Mouse (Mus musculus) liver, embryonic 14.5 days (tissue): ENCODE results near the gene B2m. TPM values are rescaled to one million over a fixed set of nuclear protein-coding genes. Genes with fewer than 3 reads are reported as not detected.

Source experiments
- ATAC-seq: fragments of 200-750 bp; cut with Nextera tagmentation; 2 replicates; pipeline ENCODE4 v1.8.0; 2017; ENCODE audit warnings: moderate number of reproducible peaks, mild to moderate bottlenecking, moderate library complexity; ENCODE audit not compliant: insufficient read depth
- DNase-seq, 3 experiments: peaks; one replicate each; pipeline ENCODE4 v3.0.0-alpha.2; 2012 to 2013; ENCODE audit warnings: low read depth in 3 of 3, low spot score in 3 of 3
- H3K27ac ChIP-seq: fragments of 300-500 bp; sonication (generic); 2 replicates; pipeline ENCODE4 v1.5.1; 2014; ENCODE audit warnings: moderate library complexity, mild to moderate bottlenecking, control low read depth, inconsistent platforms
- H3K27me3 ChIP-seq: fragments of 300-500 bp; sonication (generic); 2 replicates; pipeline ENCODE4 v1.6.1; 2014; ENCODE audit warnings: mild to moderate bottlenecking, low read length, moderate library complexity; ENCODE audit not compliant: control insufficient read depth, insufficient read depth
- H3K36me3 ChIP-seq: fragments of 300-500 bp; sonication (generic); replicated peaks from 2 replicates; pipeline ENCODE4 v1.6.1; 2014; ENCODE audit warnings: low read depth; ENCODE audit not compliant: control insufficient read depth, insufficient read depth
- H3K4me1 ChIP-seq, 2 experiments: fragments of 200-500 bp in 1 of 2; fragments of 300-500 bp in 1 of 2; sonication (generic) in 1 of 2; replicated peaks; 2 replicates each; pipeline ENCODE4 v1.6.1; 2012 to 2014; ENCODE audit warnings: antibody characterized with exemption in 1 of 2, inconsistent platforms in 1 of 2, low read length in 1 of 2; ENCODE audit not compliant: control insufficient read depth in 2 of 2, insufficient read depth in 2 of 2
- H3K4me2 ChIP-seq: fragments of 300-500 bp; sonication (generic); 2 replicates; pipeline ENCODE4 v1.6.1; 2014; ENCODE audit warnings: low read depth, mild to moderate bottlenecking, control low read depth, moderate library complexity
- H3K4me3 ChIP-seq, 2 experiments: fragments of 200-500 bp in 1 of 2; fragments of 300-500 bp in 1 of 2; sonication (generic) in 1 of 2; 2 replicates each; pipeline ENCODE4 v1.5.1; 2012 to 2014; ENCODE audit warnings: low read depth in 2 of 2, low read length in 2 of 2, mild to moderate bottlenecking in 2 of 2, control low read depth in 1 of 2, inconsistent platforms in 1 of 2, moderate library complexity in 1 of 2; ENCODE audit not compliant: insufficient read depth in 1 of 2
- H3K9ac ChIP-seq: fragments of 300-500 bp; sonication (generic); replicated peaks from 2 replicates; pipeline ENCODE4 v1.6.1; 2014; ENCODE audit warnings: mild to moderate bottlenecking, control low read depth, moderate library complexity
- H3K9me3 ChIP-seq: fragments of 300-500 bp; sonication (generic); 2 replicates; pipeline ENCODE4 v1.6.1; 2016; ENCODE audit warnings: low read length, mixed read lengths; ENCODE audit not compliant: control insufficient read depth
- CTCF ChIP-seq: IDR thresholded peaks from 2 replicates; pipeline ENCODE4 v1.5.1; 2016; ENCODE audit warnings: antibody characterized with exemption, low read depth, control low read depth
- EP300 ChIP-seq: IDR thresholded peaks from 2 replicates; pipeline ENCODE4 v1.6.1; 2016; ENCODE audit warnings: antibody characterized with exemption, low read depth
- WGBS: fragments of 180-500 bp; shearing (Covaris S2); extraction: QIAGEN DNeasy Blood & Tissue Kit; methylation state at CpG from one replicate; pipeline ENCODE4 v1.1.7; 2014; ENCODE audit not compliant: insufficient replicate concordance; 5-methylcytosine and 5-hydroxymethylcytosine counted together
- polyA plus RNA-seq, 2 experiments: library from polyadenylated mRNA; depleted of rRNA in 1 of 2; stranded (reverse) in 1 of 2; unstranded in 1 of 2; fragments of >200 nt; fragmentation: Nextera tagmentation in 1 of 2; extraction: Ambion mirVana in 1 of 2; gene quantifications; 2 replicates each; pipeline versions ENCODE4 v1.2.1 to v1.2.3; 2012 to 2014

Gene B2m
- polyA plus RNA-seq, 2 experiments: 156 to 413 TPM

GRCm38 (mm10) chr2:122149316-122149715 is 1.8 kb downstream of the B2m start:
- peak overlapping the region; percentile 79; the same call in 1 of the 2 replicates for H3K9ac ChIP-seq
- 70% methylated on average over 6 of the region's 6 CpGs for WGBS
- peak overlapping the region; percentile 1 to 83; a peak in 3 of 4 replicates for H3K4me3 ChIP-seq
- no peaks in the 10 kb centered on the region for H3K27me3 ChIP-seq
- peaks cover 6% of the 10 kb centered on the region for H3K36me3 ChIP-seq
- H3K9me3 ChIP-seq: no peaks in the 10 kb centered on the region
- H3K27ac ChIP-seq: no peak overlapping the region
- TF ChIP-seq EP300 (no peak), CTCF (no peak)
- DNase-seq (no peak), ATAC-seq (no peak)
- H3K4me1 ChIP-seq: peaks cover 3 to 24% of the 10 kb centered on the region in 2 experiments
- peak overlapping the region; percentile 77 for H3K4me2 ChIP-seq

DNA sequence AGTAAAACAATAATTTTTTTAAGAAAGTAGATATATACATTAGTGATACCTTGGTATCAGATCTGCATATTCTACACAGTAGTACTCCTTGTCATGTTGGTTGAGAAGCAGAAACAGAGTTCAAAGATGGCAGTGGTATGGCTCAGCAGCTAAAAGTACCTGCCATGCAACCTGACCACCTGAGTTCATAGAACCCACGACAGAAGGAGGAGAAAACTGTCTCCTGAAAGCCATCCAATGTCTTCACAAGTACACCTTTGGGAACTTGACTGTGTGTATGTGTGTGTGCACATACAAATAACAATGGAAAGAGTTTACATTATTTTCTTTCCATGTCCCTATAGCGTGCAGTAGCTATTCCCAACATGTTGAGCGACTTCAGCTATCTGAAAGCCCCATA is 2.2 kb downstream of the B2m start:
- 67% methylated on average over 3 of the region's 3 CpGs for WGBS
- no peak overlapping the region for H3K4me3 ChIP-seq
- no peak overlapping the region for H3K9ac ChIP-seq

GRCm38 (mm10) chr2:122151221-122151620 is 3.7 kb downstream of the B2m start:
- no peak for ATAC-seq
- H3K4me2 ChIP-seq: no peak overlapping the region
- 73% methylated on average over 1 of the region's 1 CpGs for WGBS

More for the DNA sequence above, 2.2 kb downstream of the B2m start:
- H3K27me3 ChIP-seq: no peaks in the 10 kb centered on the region
- H3K4me2 ChIP-seq: peak overlapping the region; percentile 77
- H3K36me3 ChIP-seq: peaks cover 6% of the 10 kb centered on the region
- peaks cover 3 to 24% of the 10 kb centered on the region in 2 experiments for H3K4me1 ChIP-seq
- TF ChIP-seq EP300: no peak
- TF ChIP-seq CTCF: no peak
- ATAC-seq: no peak
- H3K9me3 ChIP-seq: no peaks in the 10 kb centered on the region
- no peak for DNase-seq
- no peak overlapping the region for H3K27ac ChIP-seq

DNA sequence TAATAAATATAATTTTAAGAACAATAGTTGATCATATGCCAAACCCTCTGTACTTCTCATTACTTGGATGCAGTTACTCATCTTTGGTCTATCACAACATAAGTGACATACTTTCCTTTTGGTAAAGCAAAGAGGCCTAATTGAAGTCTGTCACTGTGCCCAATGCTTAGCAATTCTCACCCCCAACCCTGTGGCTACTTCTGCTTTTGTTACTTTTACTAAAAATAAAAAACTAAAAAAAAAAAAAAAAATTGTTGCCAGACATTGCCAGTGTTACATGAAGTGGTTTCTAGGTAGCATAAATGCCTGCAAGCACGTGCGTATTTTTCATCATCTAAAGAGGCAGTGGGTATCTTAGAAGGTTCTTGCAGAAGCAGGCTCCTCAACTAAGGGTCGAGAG is 5.4 kb downstream of the B2m start:
- Histone ChIP-seq H3K36me3 (peaks cover 6% of the 10 kb centered on the region), H3K4me1 (peaks cover 3 to 29% of the 10 kb centered on the region in 2 experiments), H3K9me3 (no peaks in the 10 kb centered on the region), H3K4me2 (no peak overlapping the region), H3K4me3 (no peak overlapping the region), H3K9ac (no peak overlapping the region), H3K27ac (no peak overlapping the region), H3K27me3 (no peaks in the 10 kb centered on the region)
- ATAC-seq (no peak), DNase-seq (no peak)
- TF ChIP-seq CTCF (no peak), EP300 (no peak)
- 64% methylated on average over 3 of the region's 3 CpGs for WGBS

More at GRCm38 (mm10) chr2:122151221-122151620, 3.7 kb downstream of the B2m start:
- Histone ChIP-seq H3K27me3 (no peaks in the 10 kb centered on the region), H3K9ac (no peak overlapping the region), H3K4me1 (peaks cover 3 to 35% of the 10 kb centered on the region in 2 experiments), H3K9me3 (no peaks in the 10 kb centered on the region), H3K36me3 (peaks cover 6% of the 10 kb centered on the region), H3K27ac (no peak overlapping the region), H3K4me3 (no peak overlapping the region)
- DNase-seq: no peak
- TF ChIP-seq EP300: no peak
- no peak for TF ChIP-seq CTCF

DNA sequence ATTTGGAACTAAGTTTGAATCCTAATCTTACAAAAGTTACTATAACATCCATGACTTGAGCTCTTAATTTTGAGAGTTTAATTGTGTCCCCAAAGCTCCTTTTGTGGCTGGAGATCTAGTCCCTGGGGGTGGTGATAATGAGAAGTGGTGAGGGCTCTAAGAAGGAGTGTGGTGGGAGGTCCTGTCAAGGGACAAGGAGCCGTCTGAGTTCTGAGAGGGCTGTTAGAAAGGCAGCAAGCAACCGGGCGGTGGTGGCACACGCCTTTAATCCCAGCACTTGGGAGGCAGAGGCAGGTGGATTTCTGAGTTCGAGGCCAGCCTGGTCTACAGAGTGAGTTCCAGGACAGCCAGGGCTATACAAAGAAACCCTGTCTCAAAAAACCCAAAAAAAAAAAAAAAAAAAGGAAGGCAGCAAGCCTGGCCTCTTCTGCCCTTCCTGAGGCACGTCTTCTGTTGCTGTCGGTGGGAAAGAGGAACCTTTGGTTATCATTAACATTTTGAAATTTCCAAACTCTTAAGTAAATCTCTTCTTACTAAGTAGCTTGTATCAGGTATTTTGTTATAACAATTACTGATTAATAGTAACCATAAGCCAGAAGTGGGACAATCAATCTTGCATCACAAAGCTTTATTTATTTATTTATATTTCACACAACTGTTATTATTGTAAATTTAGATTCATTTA is 6.3 kb downstream of the B2m start:
- H3K9me3 ChIP-seq: no peaks in the 10 kb centered on the region
- ATAC-seq (no peak), DNase-seq (no peak)
- peaks cover 3 to 31% of the 10 kb centered on the region in 2 experiments; a peak in 3 of 4 replicates for H3K4me1 ChIP-seq
- H3K27ac ChIP-seq: no peak overlapping the region
- no peak overlapping the region for H3K4me2 ChIP-seq
- H3K4me3 ChIP-seq: no peak overlapping the region
- H3K9ac ChIP-seq: no peak overlapping the region
- peaks cover 6% of the 10 kb centered on the region for H3K36me3 ChIP-seq
- TF ChIP-seq CTCF: no peak
- no peak for TF ChIP-seq EP300
- WGBS: 33% methylated on average over 7 of the region's 7 CpGs
- H3K27me3 ChIP-seq: no peaks in the 10 kb centered on the region
